Mouse (Mus musculus) stomach, embryonic 16.5 days (tissue): Measurements from ENCODE around the gene Prmt3. TPM values are rescaled to one million over a fixed set of nuclear protein-coding genes. Genes with fewer than 3 reads are reported as not detected.

Experiments used
- ATAC-seq: fragments of 200-750 bp; cut with Nextera tagmentation; 2 replicates; pipeline ENCODE4 v1.8.0; 2017; ENCODE audit warnings: moderate number of reproducible peaks, moderate TSS enrichment; ENCODE audit not compliant: insufficient read depth, low FRiP score
- H3K27ac ChIP-seq: fragments of 300-500 bp; sonication (generic); 2 replicates; pipeline ENCODE4 v1.5.1; 2014; ENCODE audit warnings: low read length
- H3K27me3 ChIP-seq: fragments of 300-500 bp; sonication (generic); 2 replicates; pipeline ENCODE4 v1.6.1; 2014; ENCODE audit warnings: low read length, control low read depth, mixed read lengths; ENCODE audit not compliant: control insufficient read depth, insufficient read depth
- H3K36me3 ChIP-seq: fragments of 300-500 bp; sonication (generic); 2 replicates; pipeline ENCODE4 v1.6.1; 2014; ENCODE audit warnings: low read length; ENCODE audit not compliant: control insufficient read depth, insufficient read depth
- H3K4me1 ChIP-seq: fragments of 300-500 bp; sonication (generic); 2 replicates; pipeline ENCODE4 v1.6.1; 2014; ENCODE audit warnings: low read length, control low read depth, mixed read lengths; ENCODE audit not compliant: control insufficient read depth, insufficient read depth
- H3K4me2 ChIP-seq: fragments of 300-500 bp; sonication (generic); 2 replicates; pipeline ENCODE4 v1.6.1; 2014; ENCODE audit warnings: low read depth, low read length, mixed read lengths
- H3K4me3 ChIP-seq: fragments of 300-500 bp; sonication (generic); replicated peaks from 2 replicates; pipeline ENCODE4 v1.5.1; 2014; ENCODE audit warnings: mild to moderate bottlenecking, low read length
- H3K9ac ChIP-seq: fragments of 300-500 bp; sonication (generic); 2 replicates; pipeline ENCODE4 v1.6.1; 2014; ENCODE audit warnings: low read length
- H3K9me3 ChIP-seq: fragments of 300-500 bp; sonication (generic); replicated peaks from 2 replicates; pipeline ENCODE4 v1.6.1; 2016; ENCODE audit warnings: low read length, control low read depth; ENCODE audit not compliant: control insufficient read depth
- WGBS: fragments of 180-500 bp; shearing (Covaris S2); extraction: QIAGEN DNeasy Blood & Tissue Kit; methylation state at CpG from one replicate; pipeline ENCODE4 v1.1.7; 2014; 5-methylcytosine and 5-hydroxymethylcytosine counted together
- polyA plus RNA-seq: library from polyadenylated mRNA; unstranded; fragments of >200 nt; fragmentation: Nextera tagmentation; extraction: Ambion mirVana; gene quantifications from 2 replicates; pipeline ENCODE4 v1.2.1, GENCODE M21; 2015

The Prmt3 gene
- polyA plus RNA-seq, 1 experiment from 2014 or later: 42.0 TPM

GRCm38 (mm10) chr7:49807846-49808622, 29.9 kb downstream of the Prmt3 start:
- 89% methylated on average over 17 of the region's 17 CpGs for WGBS
- Histone ChIP-seq H3K36me3 (no peaks in the 10 kb centered on the region), H3K4me3 (no peak overlapping the region), H3K27me3 (no peaks in the 10 kb centered on the region), H3K9me3 (no peaks in the 10 kb centered on the region), H3K27ac (no peak overlapping the region), H3K4me2 (no peak overlapping the region), H3K4me1 (no peaks in the 10 kb centered on the region), H3K9ac (no peak overlapping the region)
- ATAC-seq: no peak

GRCm38 (mm10) chr7:49809100-49809499, 31.0 kb downstream of the Prmt3 start:
- 85% methylated on average over 6 of the region's 6 CpGs for WGBS

GRCm38 (mm10) chr7:49809562-49809961, 31.4 kb downstream of the Prmt3 start:
- Histone ChIP-seq H3K4me1 (no peaks in the 10 kb centered on the region), H3K4me3 (no peak overlapping the region), H3K27ac (no peak overlapping the region), H3K36me3 (no peaks in the 10 kb centered on the region), H3K4me2 (no peak overlapping the region), H3K9me3 (no peaks in the 10 kb centered on the region), H3K27me3 (no peaks in the 10 kb centered on the region), H3K9ac (no peak overlapping the region)
- WGBS: 65% methylated on average over 3 of the region's 3 CpGs
- ATAC-seq: no peak

More at GRCm38 (mm10) chr7:49809100-49809499, 31.0 kb downstream of the Prmt3 start:
- H3K4me2 ChIP-seq: no peak overlapping the region
- no peaks in the 10 kb centered on the region for H3K27me3 ChIP-seq
- no peak for ATAC-seq
- no peaks in the 10 kb centered on the region for H3K4me1 ChIP-seq
- no peak overlapping the region for H3K9ac ChIP-seq
- H3K27ac ChIP-seq: no peak overlapping the region
- no peak overlapping the region for H3K4me3 ChIP-seq
- no peaks in the 10 kb centered on the region for H3K9me3 ChIP-seq
- no peaks in the 10 kb centered on the region for H3K36me3 ChIP-seq

GRCm38 (mm10) chr7:49811346-49811745, 33.2 kb downstream of the Prmt3 start:
- no peaks in the 10 kb centered on the region for H3K27me3 ChIP-seq
- no peak overlapping the region for H3K4me3 ChIP-seq
- 51% methylated on average over 4 of the region's 4 CpGs for WGBS
- ATAC-seq: no peak
- no peaks in the 10 kb centered on the region for H3K4me1 ChIP-seq
- H3K9ac ChIP-seq: no peak overlapping the region
- no peaks in the 10 kb centered on the region for H3K36me3 ChIP-seq
- H3K9me3 ChIP-seq: no peaks in the 10 kb centered on the region
- no peak overlapping the region for H3K4me2 ChIP-seq
- H3K27ac ChIP-seq: no peak overlapping the region

- Histone ChIP-seq H3K9me3 (no peaks in the 10 kb centered on the region), H3K9ac (no peak overlapping the region), H3K4me2 (no peak overlapping the region), H3K27me3 (no peaks in the 10 kb centered on the region), H3K27ac (no peak overlapping the region), H3K36me3 (no peaks in the 10 kb centered on the region; the same call in 1 of the 2 replicates), H3K4me3 (no peak overlapping the region), H3K4me1 (no peaks in the 10 kb centered on the region)
- WGBS: 65% methylated on average over 4 of the region's 4 CpGs
- no peak for ATAC-seq
These were observed 41.2 kb downstream of the Prmt3 start for GRCm38 (mm10) chr7:49819393-49819792.

GRCm38 (mm10) chr7:49821370-49821769, 43.2 kb downstream of the Prmt3 start:
- H3K27ac ChIP-seq: no peak overlapping the region
- no peak overlapping the region for H3K4me3 ChIP-seq
- 51% methylated on average over 1 of the region's 1 CpGs for WGBS
- ATAC-seq: no peak
- no peaks in the 10 kb centered on the region for H3K9me3 ChIP-seq
- H3K27me3 ChIP-seq: no peaks in the 10 kb centered on the region
- H3K9ac ChIP-seq: no peak overlapping the region
- H3K4me2 ChIP-seq: no peak overlapping the region
- no peaks in the 10 kb centered on the region for H3K4me1 ChIP-seq
- H3K36me3 ChIP-seq: no peaks in the 10 kb centered on the region; the same call in 1 of the 2 replicates

- no peaks in the 10 kb centered on the region for H3K27me3 ChIP-seq
- no peak overlapping the region for H3K27ac ChIP-seq
- H3K9ac ChIP-seq: no peak overlapping the region
- H3K4me3 ChIP-seq: no peak overlapping the region
- no peaks in the 10 kb centered on the region for H3K9me3 ChIP-seq
- WGBS: 73% methylated on average over 2 of the region's 2 CpGs
- H3K4me2 ChIP-seq: no peak overlapping the region
- no peak for ATAC-seq
- no peaks in the 10 kb centered on the region for H3K4me1 ChIP-seq
- H3K36me3 ChIP-seq: no peaks in the 10 kb centered on the region; the same call in 1 of the 2 replicates
These were observed 43.9 kb downstream of the Prmt3 start for GRCm38 (mm10) chr7:49822028-49822427.

- Histone ChIP-seq H3K9me3 (no peaks in the 10 kb centered on the region), H3K4me1 (no peaks in the 10 kb centered on the region), H3K4me3 (no peak overlapping the region), H3K4me2 (no peak overlapping the region), H3K27me3 (no peaks in the 10 kb centered on the region), H3K27ac (no peak overlapping the region), H3K9ac (no peak overlapping the region), H3K36me3 (no peaks in the 10 kb centered on the region; the same call in 1 of the 2 replicates)
- ATAC-seq: no peak
- WGBS: 83% methylated on average over 4 of the region's 4 CpGs
These were observed 45.4 kb downstream of the Prmt3 start for GRCm38 (mm10) chr7:49823595-49823994.

GRCm38 (mm10) chr7:49824043-49824442, 45.9 kb downstream of the Prmt3 start:
- H3K27me3 ChIP-seq: no peaks in the 10 kb centered on the region
- ATAC-seq: no peak
- no peak overlapping the region for H3K4me2 ChIP-seq
- H3K36me3 ChIP-seq: no peaks in the 10 kb centered on the region; the same call in 1 of the 2 replicates
- no peak overlapping the region for H3K4me3 ChIP-seq
- H3K27ac ChIP-seq: no peak overlapping the region
- H3K9me3 ChIP-seq: no peaks in the 10 kb centered on the region
- H3K9ac ChIP-seq: no peak overlapping the region
- WGBS: 95% methylated on average over 6 of the region's 6 CpGs
- H3K4me1 ChIP-seq: no peaks in the 10 kb centered on the region
